Mouse (Mus musculus) small intestine, adult 2 months (tissue): ENCODE measurements around the gene Lrrc52. TPM values are rescaled to one million over a fixed set of nuclear protein-coding genes. Genes with fewer than 3 reads are reported as not detected.

Source experiments
- H3K27ac ChIP-seq: fragments of 200-500 bp; 2 replicates; pipeline ENCODE4 v1.5.1; 2012; ENCODE audit warnings: low read depth, low read length, control low read depth, inconsistent platforms; ENCODE audit not compliant: insufficient read depth
- H3K27me3 ChIP-seq: fragments of 200-500 bp; 2 replicates; pipeline ENCODE4 v1.6.1; 2012; ENCODE audit warnings: mild to moderate bottlenecking, moderate library complexity, low read length, inconsistent platforms; ENCODE audit not compliant: control insufficient read depth, insufficient read depth
- H3K36me3 ChIP-seq: fragments of 200-500 bp; 2 replicates; pipeline ENCODE4 v1.6.1; 2012; ENCODE audit warnings: mild to moderate bottlenecking, low read length, control low read depth, inconsistent platforms; ENCODE audit not compliant: control insufficient read depth, insufficient read depth
- H3K4me1 ChIP-seq: fragments of 200-500 bp; 2 replicates; pipeline ENCODE4 v1.6.1; 2012; ENCODE audit warnings: low read length, inconsistent platforms, mixed read lengths; ENCODE audit not compliant: control insufficient read depth, insufficient read depth, insufficient read length
- H3K4me3 ChIP-seq: fragments of 200-500 bp; 2 replicates; pipeline ENCODE4 v1.5.1; 2012; ENCODE audit warnings: low read depth, mild to moderate bottlenecking, control low read depth, inconsistent platforms, low read length, moderate library complexity
- CTCF ChIP-seq: fragments of 200-500 bp; IDR thresholded peaks from 2 replicates; pipeline ENCODE4 v1.5.1; 2012; ENCODE audit warnings: low read depth, mild to moderate bottlenecking, control low read depth, inconsistent platforms, low read length, moderate library complexity, mixed read lengths; ENCODE audit not compliant: insufficient replicate concordance, insufficient read length; ENCODE audit errors: extremely low read depth
- POLR2A ChIP-seq: fragments of 200-500 bp; IDR thresholded peaks from 2 replicates; pipeline ENCODE4 v1.6.1; 2012; ENCODE audit warnings: low read depth, mild to moderate bottlenecking, control low read depth, inconsistent platforms, low read length, moderate library complexity
- WGBS: fragments of 180-500 bp; shearing (Covaris S2); methylation state at CpG from one replicate; pipeline ENCODE4 v1.1.7; 2018; 5-methylcytosine and 5-hydroxymethylcytosine counted together
- polyA plus RNA-seq: library from polyadenylated mRNA; depleted of rRNA; stranded (reverse); fragments of >200 nt; gene quantifications from 2 replicates; pipeline ENCODE4 v1.2.3, GENCODE M21; 2012

Gene Lrrc52
- polyA plus RNA-seq, 1 experiment = not detected

GRCm38 (mm10) chr1:167452456-167452855 is 14.1 kb downstream of the Lrrc52 start:
- WGBS = 64% methylated on average over 6 of the region's 6 CpGs
- no peak overlapping the region for H3K27ac ChIP-seq
- H3K27me3 ChIP-seq = no peaks in the 10 kb centered on the region
- no peaks in the 10 kb centered on the region for H3K36me3 ChIP-seq
- H3K4me1 ChIP-seq = no peaks in the 10 kb centered on the region
- no peak overlapping the region for H3K4me3 ChIP-seq
- TF ChIP-seq POLR2A (no peak), CTCF (no peak)

GRCm38 (mm10) chr1:167448598-167448997 is 18.0 kb downstream of the Lrrc52 start:
- Histone ChIP-seq H3K27me3 (no peaks in the 10 kb centered on the region), H3K4me1 (no peaks in the 10 kb centered on the region), H3K27ac (no peak overlapping the region), H3K4me3 (no peak overlapping the region), H3K36me3 (no peaks in the 10 kb centered on the region)
- TF ChIP-seq POLR2A (no peak), CTCF (no peak)
- WGBS = 45% methylated on average over 7 of the region's 7 CpGs

GRCm38 (mm10) chr1:167448088-167448487 is 18.5 kb downstream of the Lrrc52 start:
- no peaks in the 10 kb centered on the region for H3K27me3 ChIP-seq
- WGBS = 58% methylated on average over 6 of the region's 6 CpGs
- H3K4me3 ChIP-seq = no peak overlapping the region
- H3K27ac ChIP-seq = no peak overlapping the region
- H3K36me3 ChIP-seq = no peaks in the 10 kb centered on the region
- no peak for TF ChIP-seq POLR2A
- TF ChIP-seq CTCF = no peak
- no peaks in the 10 kb centered on the region for H3K4me1 ChIP-seq

- H3K27ac ChIP-seq = no peak overlapping the region
- TF ChIP-seq POLR2A (no peak), CTCF (no peak)
- H3K27me3 ChIP-seq = no peaks in the 10 kb centered on the region
- no peaks in the 10 kb centered on the region for H3K36me3 ChIP-seq
- H3K4me1 ChIP-seq = no peaks in the 10 kb centered on the region
- WGBS = 76% methylated on average over 6 of the region's 6 CpGs
- no peak overlapping the region for H3K4me3 ChIP-seq
Observed at GRCm38 (mm10) chr1:167446516-167446915, 20.1 kb downstream of the Lrrc52 start.

- Histone ChIP-seq H3K4me1 (no peaks in the 10 kb centered on the region), H3K27ac (no peak overlapping the region), H3K36me3 (no peaks in the 10 kb centered on the region), H3K4me3 (no peak overlapping the region), H3K27me3 (no peaks in the 10 kb centered on the region)
- WGBS = 60% methylated on average over 4 of the region's 4 CpGs
- TF ChIP-seq CTCF (no peak), POLR2A (no peak)
Observed at GRCm38 (mm10) chr1:167445167-167445566, 21.4 kb downstream of the Lrrc52 start.

- WGBS = 67% methylated on average over 9 of the region's 9 CpGs
Observed at GRCm38 (mm10) chr1:167438231-167438885, 28.2 kb downstream of the Lrrc52 start.

GRCm38 (mm10) chr1:167437091-167437490 is 29.5 kb downstream of the Lrrc52 start:
- no peaks in the 10 kb centered on the region for H3K36me3 ChIP-seq
- 75% methylated on average over 7 of the region's 7 CpGs for WGBS
- no peaks in the 10 kb centered on the region for H3K4me1 ChIP-seq
- no peak overlapping the region for H3K4me3 ChIP-seq
- H3K27ac ChIP-seq = no peak overlapping the region
- H3K27me3 ChIP-seq = no peaks in the 10 kb centered on the region
- TF ChIP-seq POLR2A (no peak), CTCF (no peak)

More at GRCm38 (mm10) chr1:167438231-167438885, 28.2 kb downstream of the Lrrc52 start:
- H3K4me3 ChIP-seq = no peak overlapping the region
- H3K4me1 ChIP-seq = no peaks in the 10 kb centered on the region
- H3K27ac ChIP-seq = no peak overlapping the region
- H3K27me3 ChIP-seq = no peaks in the 10 kb centered on the region
- TF ChIP-seq POLR2A (no peak), CTCF (no peak)
- no peaks in the 10 kb centered on the region for H3K36me3 ChIP-seq
